Mouse (Mus musculus) kidney, postnatal 14 days (tissue): ENCODE data around the gene Ppl.

Experiments
- DNase-seq: peaks from one replicate; pipeline ENCODE4 v3.0.0; 2022; ENCODE audit warnings: mixed read lengths

The Ppl gene

DNA sequence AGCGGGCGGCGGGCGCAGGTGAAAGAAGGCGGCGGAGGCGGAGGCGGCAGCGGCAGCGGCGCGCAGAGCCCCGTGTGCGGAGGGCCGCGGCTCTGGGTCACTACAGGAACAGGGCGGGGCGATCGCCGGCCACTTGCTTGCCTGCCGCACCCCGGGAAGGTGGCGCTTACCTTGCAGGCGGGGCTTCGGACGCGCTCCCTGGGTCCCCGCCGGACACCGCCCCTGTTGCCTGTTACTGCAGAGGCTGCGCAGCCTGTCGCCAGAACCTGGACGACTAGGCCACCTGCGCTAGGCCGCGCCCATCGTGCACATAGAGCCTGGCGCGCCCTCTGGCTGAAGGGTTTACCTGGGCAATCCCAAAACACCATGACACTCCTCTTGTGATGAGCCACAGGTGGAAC lies at the start of gene Ppl:
Gene Ppl, minus strand, starts transcription at position 21 of the 401 bp plus-strand sequence.
- DNase-seq: peak; percentile 89

DNA sequence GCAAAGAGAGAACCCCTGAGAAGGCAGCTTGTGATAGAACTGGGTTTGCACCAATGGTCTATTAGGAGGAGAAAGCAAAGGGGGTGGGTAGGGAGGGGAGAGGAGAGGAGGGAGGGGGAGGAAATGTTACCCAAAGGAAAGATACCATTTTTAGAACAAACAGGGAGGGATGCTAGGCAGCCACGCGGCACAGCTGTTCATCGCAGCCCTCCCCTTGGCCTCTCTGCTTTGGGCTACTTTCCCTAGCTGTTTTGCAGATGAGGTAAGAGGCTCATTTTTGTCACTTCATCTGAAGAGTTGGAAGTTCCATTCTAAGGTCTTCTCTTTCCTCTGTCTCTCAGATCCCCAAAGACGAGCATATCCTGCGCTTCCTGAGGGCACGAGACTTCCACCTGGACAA lies 40.4 kb upstream of the Ppl start:
- no peak for DNase-seq

DNA sequence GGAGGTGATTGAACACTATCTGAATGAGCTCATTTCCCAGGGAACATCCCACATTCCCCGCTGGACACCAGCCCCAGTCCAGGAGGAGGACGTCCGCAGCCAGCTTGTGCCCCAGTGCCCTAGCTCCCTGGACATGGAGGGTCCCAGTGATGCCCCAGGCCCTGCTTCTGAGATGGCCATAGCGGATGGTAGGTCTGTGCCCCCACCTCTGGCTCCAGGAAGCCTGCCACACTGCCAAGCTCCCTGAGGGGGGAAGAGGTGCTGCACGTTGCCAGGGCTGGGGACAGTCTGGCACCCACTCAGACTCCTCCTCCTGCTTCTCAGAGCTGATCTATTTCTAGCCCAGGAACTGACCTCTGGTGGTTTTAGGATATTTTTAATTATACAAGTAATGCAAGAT lies 36.6 kb upstream of the Ppl start:
- DNase-seq: no peak

DNA sequence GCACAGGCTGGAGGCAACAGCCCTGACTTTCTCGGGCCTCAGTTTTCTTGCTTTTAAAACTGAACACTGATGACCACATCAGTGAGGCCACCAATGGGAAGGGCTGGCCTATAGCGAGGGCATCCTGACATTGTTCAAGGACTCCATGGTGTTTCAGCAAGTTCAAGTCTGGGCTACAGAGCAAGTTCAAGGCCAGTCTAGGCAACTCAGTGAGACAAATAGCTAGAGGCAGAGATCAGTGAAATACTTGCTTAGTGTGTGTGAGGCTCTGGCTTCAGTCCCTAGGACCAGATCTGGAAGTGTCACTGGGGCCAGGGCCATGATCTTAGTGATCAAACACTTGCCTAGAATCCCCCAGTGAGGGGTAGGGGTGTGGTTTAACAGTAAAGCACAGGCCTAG lies 35.8 kb upstream of the Ppl start:
- DNase-seq: no peak

DNA sequence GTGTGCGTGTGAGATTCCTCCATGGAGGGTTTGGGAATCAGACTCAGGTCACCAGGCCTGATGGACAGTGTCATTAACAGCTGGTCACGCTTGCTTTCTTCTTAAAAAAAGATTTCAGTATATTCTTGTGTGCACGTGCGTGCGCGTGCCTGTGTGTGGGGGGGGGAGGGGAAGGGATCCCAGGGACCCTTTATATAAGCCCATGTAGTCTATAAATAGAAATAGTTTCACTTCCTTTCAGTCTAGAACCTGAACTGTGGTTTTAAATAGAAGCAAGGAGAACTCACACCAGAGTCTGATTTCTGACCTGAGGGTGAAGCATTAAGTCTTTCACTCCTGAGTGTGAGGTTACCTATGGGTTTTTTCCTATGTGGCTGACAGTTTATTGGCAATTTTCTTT lies 32.1 kb upstream of the Ppl start:
- no peak for DNase-seq

DNA sequence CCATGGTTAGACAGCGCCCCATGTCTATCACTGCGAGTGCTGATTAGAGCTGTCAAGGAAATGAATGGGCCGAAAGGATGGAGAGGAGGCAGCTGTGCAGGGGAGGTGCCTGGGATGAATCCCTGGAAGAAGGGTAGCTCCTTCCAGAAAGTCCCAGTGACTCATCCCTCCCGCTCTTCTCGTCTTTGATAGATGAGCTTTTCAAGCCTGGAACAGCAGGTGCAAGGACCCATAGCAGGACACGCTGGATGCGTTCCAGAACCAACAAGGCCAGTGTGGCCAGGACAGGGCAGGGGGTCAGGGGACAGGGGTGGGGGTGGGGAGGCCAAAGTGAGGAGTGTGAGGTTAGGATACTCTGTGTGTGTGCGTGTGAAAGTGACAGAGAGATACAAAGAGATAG lies 27.0 kb upstream of the Ppl start:
- DNase-seq: no peak

DNA sequence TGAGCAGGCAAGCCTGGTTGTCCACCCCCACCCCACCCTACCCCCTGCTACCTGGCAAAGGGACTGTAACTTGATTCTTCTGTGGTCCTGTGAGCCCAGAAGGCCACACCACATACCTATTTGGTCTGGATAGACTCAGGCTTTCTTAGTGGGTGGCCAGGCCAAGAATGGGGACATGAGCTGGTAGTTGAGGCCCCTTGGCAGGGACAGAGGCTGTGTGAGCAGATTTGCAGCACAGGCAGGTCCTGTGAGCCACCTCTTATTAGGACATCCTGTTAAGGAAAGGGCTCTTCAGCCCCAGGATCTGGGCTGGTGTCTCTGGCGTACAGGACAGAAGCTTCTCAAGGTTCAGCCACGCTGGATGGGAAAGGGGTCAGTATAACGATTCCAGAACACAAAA lies 24.9 kb upstream of the Ppl start:
- DNase-seq: no peak

DNA sequence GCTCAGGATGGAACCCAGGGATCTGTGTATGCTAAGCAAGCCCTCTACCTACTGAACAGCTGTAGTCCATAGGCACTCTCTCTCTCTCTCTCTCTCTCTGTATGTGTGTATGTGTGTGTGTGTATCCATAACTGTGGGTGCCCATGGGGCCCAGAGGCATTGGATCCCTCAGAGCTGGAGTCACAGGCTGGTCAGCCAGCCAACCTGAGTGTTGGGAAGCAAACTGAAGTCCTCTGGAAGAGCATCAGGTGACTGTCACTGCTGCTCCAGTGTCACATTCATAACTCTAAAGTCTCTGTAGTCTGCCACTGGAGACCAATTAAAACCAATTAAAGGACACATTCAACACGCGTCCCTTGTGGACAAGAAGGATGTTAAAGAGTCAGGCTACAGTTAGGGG lies 24.3 kb upstream of the Ppl start:
- no peak for DNase-seq

DNA sequence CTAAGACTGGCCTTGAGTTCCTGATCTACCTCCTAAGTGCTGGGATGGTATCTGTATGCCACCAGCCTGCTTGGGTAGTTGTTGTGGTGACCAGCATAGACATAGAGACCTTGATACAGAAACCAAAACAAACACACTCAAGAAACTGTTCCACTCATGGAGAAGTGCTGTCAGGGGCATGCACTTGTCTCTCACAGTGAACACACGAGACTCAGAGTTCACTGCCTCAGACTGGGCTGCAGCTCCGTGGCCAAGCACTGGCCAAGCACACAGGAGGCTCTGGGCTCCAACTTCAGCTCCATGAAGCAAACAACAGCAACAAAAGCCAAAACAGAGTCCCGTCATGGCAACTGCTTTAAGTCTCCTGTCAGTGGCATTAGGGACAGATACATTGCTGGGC lies 22.8 kb upstream of the Ppl start:
- DNase-seq: no peak

DNA sequence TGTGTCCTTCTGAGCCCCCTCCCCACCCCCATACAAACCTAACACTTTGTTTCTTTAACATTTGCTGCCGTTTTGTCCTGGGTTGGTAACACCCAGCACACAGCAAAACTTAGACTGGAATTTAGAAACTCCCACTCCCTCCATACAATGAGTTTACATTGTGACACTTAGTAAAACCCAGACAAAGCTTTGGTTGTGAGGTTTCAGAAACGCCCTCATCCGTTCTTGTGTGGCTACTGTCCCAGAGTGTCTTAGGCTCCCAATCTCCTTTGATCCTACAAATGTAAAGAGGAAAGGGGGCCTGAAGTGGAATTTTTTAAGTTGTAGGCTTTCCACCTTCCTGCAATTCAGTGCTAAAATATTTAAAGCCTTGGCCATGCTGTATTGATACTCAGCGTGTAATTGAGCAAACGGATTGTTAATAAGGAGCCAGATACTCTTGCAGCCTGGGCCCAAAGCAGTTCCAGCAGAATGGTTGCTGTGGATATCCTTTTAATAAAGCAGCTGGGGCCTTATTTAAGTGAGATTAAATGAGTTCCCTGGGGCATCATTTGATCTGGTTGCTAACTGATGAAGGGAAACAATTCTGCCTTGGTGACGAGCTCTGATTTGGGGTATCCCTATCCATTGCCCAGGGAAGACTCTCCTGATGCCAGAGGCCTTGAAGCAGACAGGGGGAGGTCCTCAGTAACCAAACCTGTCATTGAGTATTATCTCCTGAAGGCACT lies 21.2 kb upstream of the Ppl start:
- no peak for DNase-seq

DNA sequence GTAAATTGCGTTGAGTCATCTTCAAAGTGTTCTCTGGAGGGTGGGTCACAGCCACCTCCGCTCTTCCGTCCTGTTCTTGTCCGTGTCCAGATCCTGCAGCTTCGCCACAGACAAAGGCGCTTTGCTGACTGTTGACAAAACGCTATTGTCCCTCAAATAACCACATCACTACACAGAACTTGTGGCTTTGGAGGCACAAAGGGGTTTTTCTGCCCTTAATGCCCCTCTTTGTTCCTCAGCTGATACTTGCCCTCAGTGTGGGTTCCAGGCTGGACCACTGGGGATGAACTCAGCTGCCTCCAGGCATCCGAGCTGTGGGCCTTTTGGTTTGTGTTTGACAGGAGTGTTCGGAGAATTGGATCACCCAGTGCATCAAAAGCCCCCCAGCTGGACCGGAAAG lies 18.3 kb upstream of the Ppl start:
- no peak for DNase-seq

DNA sequence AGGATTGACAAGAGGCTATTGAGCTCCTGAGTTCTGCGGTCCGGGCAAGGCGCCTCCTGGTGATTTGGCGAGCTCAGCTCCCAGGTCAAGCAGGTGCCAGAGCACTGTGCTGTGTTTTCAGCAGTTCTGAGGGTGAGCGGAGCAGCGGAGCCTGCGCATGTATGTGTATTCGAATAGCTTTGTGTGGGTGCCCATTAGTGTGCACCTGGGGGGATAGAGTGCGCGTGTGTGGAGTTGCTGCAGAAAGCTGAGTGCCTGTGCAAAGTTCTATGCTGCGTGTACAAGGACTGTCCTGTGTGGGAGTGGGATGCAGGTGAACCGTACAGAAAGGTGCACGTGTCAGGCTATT lies 14.8 kb upstream of the Ppl start, which contains the start of gene Sec14l5:
Gene Sec14l5, plus strand, starts transcription at position 73 of the 349 bp plus-strand sequence.
- DNase-seq: no peak

DNA sequence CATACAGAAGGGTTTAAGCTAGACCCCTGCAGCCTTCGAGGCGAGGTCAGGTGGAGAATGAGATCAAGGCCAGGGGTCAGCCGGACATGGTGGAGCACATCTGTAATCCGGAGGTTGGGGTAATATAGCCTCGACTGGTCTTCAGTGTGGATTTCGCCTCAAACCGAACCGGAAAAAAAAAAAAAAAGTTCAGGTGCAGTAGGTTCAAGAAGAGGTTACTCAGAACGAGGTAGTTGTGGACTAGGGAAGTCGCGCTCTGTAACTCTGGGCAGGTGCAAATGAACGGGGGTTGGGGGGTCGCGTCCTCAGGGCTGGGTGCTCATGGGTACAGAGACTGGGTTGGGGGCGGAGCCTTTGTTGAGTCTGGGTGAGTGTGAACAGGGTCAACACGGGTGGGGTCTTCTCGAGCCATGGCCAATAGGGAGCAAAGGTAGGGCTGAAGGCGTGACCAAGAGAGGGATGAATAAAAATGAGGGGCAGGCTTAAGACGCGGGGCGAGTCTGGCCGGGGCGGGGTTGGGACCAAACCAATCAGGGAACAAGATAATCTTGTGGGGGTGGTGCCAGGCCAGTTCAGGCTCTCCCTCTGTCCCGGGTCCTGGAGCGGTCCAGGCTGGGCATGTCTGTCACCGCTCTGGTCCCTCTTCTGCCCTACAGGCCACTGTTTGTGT lies 14.3 kb upstream of the Ppl start:
- DNase-seq: peak; percentile 88

DNA sequence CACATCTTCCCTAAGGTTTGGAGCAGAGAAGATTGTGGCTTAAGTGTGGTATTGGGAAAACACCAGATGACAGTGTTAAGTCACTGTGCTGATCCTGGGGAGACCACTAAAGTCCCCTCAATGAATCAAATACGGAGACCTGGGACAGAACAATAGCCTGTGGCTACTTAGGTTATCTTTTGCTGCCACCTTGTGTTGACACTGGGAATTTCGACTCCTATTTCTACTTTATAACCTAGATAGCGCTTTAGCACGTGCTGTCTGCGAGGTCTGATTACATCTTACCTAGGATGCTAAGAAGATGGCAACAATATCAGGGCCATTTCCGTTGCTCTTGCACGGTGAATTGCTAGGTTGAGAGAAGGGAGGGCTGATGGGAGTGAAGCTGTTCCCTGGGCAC lies 13.3 kb upstream of the Ppl start:
- peak; percentile 84 for DNase-seq

DNA sequence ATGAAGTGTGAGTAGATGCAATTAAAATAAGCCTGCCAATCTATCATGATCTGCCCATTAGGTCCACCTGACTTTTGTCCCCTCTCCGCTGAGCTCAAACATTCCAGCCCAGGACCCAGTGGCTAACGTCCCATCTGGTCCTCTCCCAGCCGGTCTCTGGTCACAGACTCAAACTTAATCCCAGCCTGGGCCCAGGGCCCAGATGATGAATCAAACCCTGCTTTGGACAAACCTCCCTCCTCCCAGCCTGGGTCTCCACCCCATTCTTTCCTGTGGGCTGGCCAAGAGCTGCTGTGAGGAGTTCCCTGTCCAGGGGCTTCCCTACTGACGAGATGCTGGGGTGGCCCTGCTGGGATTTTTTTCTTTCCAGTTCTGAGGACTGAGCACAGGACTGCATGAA lies 7.5 kb upstream of the Ppl start:
- DNase-seq: peak; percentile 42

DNA sequence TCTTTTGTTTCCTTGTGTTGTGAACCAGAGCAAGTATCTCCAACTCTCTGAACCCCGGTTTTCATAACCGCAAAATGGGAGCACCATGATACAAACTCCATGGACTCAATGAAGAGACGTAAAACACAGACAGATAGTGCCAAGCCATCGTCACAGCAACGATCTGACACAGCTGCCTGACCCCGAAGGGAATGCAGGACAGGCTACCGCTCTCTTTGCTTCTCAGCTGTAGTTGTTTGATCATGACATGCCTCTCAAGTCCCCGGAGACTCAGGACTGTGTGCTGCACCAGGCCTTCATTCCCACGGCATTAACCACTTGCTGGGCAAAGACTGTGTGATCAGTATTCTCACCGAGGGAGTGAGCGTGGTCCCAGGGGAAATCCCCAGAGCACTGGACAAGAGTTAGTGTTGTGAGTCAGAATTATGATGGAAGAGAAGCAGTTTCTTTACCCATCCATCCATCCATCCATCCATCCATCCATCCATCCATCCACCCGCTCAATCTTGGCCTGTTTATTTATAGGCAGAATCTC lies 4.9 kb upstream of the Ppl start:
- no peak for DNase-seq

DNA sequence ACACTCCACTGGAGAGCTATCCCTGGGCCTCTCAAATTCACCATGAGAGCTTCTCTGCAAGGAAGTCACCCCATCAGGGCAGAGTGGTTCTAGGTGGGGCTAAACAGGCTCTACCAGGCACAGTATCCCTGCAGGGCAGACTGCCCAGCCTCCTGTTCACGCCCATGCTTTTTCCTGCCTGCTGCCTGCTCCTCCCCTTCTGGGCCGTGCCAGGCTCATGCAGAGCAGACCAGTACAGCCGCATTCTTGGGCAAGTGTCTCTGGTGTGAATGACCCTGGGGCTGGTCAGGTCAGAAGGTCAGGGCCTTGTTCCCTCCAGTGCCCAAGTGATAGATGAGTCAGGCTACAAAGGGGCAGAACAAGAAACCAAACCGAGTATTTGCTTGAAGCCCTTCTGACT lies 4.3 kb upstream of the Ppl start:
- peak; percentile 67 for DNase-seq

DNA sequence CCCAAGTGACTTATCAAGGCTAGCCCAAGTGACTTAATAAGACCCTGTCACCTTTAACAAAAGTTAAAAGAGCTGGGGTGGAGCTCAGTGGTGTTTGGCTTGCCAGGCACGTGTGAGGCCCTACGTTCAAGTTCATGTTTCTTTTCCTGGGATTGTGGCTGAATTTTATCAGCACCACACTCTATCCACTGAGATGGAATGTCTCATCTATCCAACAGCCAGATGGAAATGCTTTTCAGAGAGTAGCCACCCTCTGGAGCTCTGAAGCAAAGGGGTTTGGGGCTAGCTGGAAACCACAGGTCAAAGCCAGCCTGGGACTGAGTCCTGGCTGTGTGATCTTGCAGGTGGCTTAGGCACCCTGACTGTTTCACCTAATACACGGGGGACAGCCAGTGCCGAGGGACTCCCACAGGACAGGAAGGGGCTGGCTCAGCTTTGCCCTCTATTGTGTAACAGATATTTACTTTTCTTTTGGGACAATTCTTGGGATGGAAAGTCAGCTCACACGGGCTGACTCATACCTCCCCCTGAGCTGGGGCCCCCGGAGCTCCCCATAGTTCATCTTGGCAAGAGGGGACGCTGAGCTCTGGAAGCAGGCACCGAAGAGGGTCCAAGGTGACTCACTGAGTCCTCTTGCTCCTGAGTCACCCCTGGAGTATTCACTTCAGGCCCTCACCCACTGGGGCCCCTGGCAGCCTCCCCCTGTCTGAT lies 3.5 kb upstream of the Ppl start:
- DNase-seq: no peak

DNA sequence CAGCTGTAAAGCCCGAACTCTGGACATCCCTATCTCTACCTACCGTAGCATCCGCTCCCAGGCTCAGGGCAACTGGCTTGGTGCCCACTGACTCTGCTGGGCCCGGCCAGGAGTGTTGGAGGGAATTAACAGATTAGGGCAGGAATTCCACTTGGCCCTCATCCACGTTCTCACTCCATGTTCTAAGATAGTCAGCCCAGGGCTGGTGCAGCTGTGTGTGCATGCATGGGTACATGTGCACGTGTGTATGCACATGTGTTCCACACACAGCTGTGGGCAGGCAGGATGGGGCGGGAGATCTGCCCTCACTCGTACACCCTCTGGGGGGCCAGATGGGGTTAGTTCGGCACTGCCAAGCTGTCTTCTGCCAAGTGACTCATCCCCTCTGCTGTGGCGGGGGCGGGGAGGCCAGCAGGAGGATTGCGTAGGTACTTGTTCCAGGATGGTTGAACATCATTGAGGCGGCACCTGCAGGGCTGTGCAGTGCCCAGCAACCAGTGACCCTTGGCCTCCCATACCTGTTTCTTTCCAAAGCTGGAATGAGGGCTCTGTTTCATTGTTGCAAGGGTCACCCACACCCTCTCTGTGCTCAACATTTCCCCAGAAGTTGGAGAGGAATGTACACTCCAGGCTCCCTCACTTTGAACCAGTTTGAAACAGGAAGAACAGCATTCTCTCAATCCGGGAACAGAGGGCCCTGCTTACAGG lies 2.6 kb upstream of the Ppl start:
- DNase-seq: peak; percentile 58

DNA sequence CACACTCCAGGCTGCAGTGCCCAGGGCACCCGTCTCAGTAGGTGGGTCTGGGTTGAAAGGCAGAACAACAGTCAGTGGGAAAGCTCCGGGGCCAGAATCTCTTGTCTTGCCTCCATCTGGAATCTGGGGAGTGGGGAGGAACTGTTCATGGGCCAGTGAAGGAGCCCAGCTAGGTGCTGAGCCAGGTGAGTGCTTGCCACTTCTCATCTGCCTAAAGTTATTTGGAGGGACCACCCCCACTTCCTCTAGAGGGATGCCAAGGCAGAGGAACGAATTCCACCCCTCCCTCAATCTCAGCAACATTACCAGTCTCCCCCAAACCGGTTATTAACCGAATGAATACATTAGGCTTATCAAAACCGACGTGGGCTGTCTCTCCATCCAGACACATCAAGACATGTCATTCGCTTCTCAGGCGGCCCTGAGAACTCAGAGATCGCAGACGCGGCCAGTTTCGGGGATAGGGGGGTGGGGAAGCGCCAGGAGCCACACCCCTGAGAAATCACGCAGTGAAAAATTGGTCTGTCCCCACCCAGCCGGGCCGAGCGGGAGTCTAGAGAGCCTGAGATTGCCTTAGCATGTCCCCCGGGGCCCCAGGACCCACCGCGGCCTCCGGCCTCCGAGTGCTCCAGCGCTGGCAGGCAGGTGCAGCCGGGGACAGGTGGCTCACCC lies 834 bp downstream of the Ppl start:
- no peak for DNase-seq

DNA sequence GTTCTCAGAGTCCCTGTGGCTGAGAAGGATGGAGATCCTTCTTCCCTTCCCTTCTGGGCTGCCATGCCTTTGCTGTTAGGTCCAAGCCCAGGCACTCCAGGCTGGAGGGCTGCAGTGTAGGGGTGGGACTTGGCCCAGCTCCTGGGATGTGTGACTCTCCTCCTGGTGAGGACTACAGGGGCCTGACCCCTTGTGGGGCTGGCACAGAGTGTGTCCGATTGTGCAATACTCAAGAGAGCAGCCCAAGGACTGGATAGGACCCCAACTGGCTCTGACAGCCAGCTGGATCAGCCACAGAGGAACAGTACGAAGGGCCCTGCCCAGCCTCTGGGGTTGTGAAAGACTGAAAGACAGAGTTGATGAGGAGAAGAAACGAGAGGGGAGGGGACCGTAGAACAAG lies 1.5 kb downstream of the Ppl start:
- DNase-seq: peak; percentile 48

DNA sequence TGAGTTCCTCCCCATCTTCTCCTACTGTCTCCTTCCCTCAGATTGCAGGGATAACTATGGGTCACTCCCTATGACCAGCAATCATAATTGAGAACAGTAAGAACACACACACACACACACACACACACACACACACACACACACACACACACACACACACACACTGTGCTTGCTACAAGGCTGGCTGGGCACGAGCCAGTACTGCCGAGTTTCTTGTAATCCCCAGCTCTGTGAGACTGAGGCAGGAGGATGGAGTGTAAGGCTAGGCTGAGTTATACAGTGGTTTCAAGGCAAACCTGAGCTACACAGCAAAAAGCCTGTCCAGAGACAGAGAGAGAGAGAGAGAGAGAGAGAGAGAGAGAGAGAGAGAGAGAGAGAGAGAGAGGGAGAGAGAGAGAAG lies 2.0 kb downstream of the Ppl start:
- DNase-seq: no peak

DNA sequence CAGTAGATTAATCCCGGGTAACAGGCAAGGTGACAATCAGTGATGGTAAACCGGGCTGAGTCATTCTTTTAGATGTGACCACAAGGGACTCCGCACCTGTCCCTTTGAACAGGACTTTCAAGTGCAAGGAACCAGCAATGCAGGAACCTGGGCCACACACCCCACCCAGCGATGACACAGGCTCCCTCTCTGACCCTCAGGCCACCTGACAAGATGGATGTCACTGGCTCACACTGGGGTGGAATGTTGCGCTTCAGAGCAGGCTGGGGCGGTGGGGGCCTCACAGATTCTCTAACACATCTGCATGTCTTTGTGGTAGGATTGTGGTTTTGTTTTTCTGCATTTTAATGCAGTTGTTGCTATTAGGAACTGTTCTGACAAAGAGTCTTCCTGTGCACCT lies 8.7 kb downstream of the Ppl start:
- no peak for DNase-seq
